Mouse (Mus musculus) liver, embryonic 13.5 days (tissue): Measurements from ENCODE around the gene Thap2. TPM values are rescaled to one million over a fixed set of nuclear protein-coding genes. Genes with fewer than 3 reads are reported as not detected.

Experiments
- ATAC-seq: fragments of 200-750 bp; cut with Nextera tagmentation; 2 replicates; pipeline ENCODE4 v1.8.0; 2017; ENCODE audit warnings: low read depth, mild to moderate bottlenecking, moderate number of reproducible peaks, moderate library complexity
- DNase-seq: peaks from one replicate; pipeline ENCODE4 v3.0.0; 2022
- H3K27ac ChIP-seq: fragments of 300-500 bp; sonication (generic); 2 replicates; pipeline ENCODE4 v1.5.1; 2015; ENCODE audit warnings: moderate library complexity, mild to moderate bottlenecking, inconsistent platforms
- H3K27me3 ChIP-seq: fragments of 300-500 bp; sonication (generic); 2 replicates; pipeline ENCODE4 v1.6.1; 2015; ENCODE audit warnings: mild to moderate bottlenecking, inconsistent platforms
- H3K36me3 ChIP-seq: fragments of 300-500 bp; sonication (generic); 2 replicates; pipeline ENCODE4 v1.6.1; 2015; ENCODE audit warnings: mild to moderate bottlenecking, inconsistent platforms
- H3K4me1 ChIP-seq: fragments of 300-500 bp; sonication (generic); replicated peaks from 2 replicates; pipeline ENCODE4 v1.6.1; 2015; ENCODE audit warnings: inconsistent platforms
- H3K4me2 ChIP-seq: fragments of 300-500 bp; sonication (generic); 2 replicates; pipeline ENCODE4 v1.6.1; 2015; ENCODE audit warnings: inconsistent platforms, mild to moderate bottlenecking, moderate library complexity
- H3K4me3 ChIP-seq: fragments of 300-500 bp; sonication (generic); replicated peaks from 2 replicates; pipeline ENCODE4 v1.5.1; 2015; ENCODE audit warnings: mild to moderate bottlenecking, inconsistent platforms
- H3K9ac ChIP-seq: fragments of 300-500 bp; sonication (generic); 2 replicates; pipeline ENCODE4 v1.6.1; 2015; ENCODE audit warnings: mild to moderate bottlenecking, inconsistent platforms
- H3K9me3 ChIP-seq: fragments of 300-500 bp; sonication (generic); replicated peaks from 2 replicates; pipeline ENCODE4 v1.6.1; 2016; ENCODE audit warnings: inconsistent platforms
- WGBS: fragments of 180-500 bp; shearing (Covaris S2); methylation state at CpG from one replicate; pipeline ENCODE4 v1.1.7; 2015; ENCODE audit not compliant: insufficient replicate concordance; 5-methylcytosine and 5-hydroxymethylcytosine counted together
- polyA plus RNA-seq: library from polyadenylated mRNA; unstranded; fragments of >200 nt; fragmentation: Nextera tagmentation; extraction: Ambion mirVana; gene quantifications from 2 replicates; pipeline ENCODE4 v1.2.1, GENCODE M21; 2015

The Thap2 gene
- polyA plus RNA-seq, 1 experiment from 2014 or later, result 7.0 TPM

- H3K27me3 ChIP-seq, result no peaks in the 10 kb centered on the region
- H3K36me3 ChIP-seq, result peaks cover 12% of the 10 kb centered on the region; the same call in 1 of the 2 replicates
- H3K4me2 ChIP-seq, result peak overlapping the region; percentile 80
- DNase-seq (no peak), ATAC-seq (no peak)
- peak overlapping the region; percentile 96 for H3K4me3 ChIP-seq
- peaks cover 46% of the 10 kb centered on the region for H3K4me1 ChIP-seq
- 3% methylated on average over 15 of the region's 15 CpGs for WGBS
- H3K9me3 ChIP-seq, result no peaks in the 10 kb centered on the region
- H3K9ac ChIP-seq, result peak overlapping the region; percentile 99
- H3K27ac ChIP-seq, result peak overlapping the region; percentile 99
Measured at GRCm38 (mm10) chr10:115383644-115384220, 511 bp downstream of the Thap2 start.

DNA sequence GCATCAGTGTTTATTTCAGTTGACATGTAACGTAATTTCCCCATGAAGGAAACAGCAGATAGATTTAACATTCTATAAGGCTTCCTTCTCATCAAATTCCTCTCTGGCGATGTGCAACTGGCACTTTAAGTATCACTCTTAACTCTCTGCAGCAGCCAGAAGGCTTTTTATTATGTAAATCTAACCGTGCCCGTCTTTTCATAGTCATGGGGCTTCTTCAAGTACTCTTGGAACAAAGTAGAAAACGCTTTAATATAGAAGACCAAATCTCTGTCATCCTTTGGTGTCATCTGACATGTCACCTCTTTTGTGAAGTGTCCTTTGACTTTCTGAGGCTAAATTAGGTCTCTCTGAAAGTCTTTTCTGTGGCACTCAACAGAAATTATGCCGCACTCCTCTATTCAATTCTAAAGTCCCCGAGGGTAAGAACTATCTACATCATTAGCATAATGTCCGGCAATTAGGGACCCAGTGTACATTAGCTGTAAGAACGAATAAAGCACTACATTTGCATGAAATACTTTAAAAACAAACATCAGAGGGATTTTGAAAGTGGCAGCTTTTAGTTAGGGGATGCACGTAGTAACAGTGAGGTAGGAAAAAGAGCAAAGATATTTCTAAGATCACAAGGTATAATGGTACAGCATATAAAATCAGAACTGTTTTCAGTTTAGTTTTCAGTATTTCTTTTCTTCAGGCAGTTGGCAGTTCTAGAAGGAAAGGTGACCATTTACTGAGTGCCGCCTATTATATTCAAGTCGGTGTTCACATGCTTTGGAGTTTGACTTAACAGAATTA lies 1.2 kb downstream of the Thap2 start:
- Histone ChIP-seq H3K9me3 (no peaks in the 10 kb centered on the region), H3K36me3 (peaks cover 6% of the 10 kb centered on the region; the same call in 1 of the 2 replicates), H3K9ac (peak overlapping the region; percentile 99), H3K4me1 (peaks cover 39% of the 10 kb centered on the region), H3K4me2 (peak overlapping the region; percentile 80), H3K4me3 (peak overlapping the region; percentile 96), H3K27me3 (no peaks in the 10 kb centered on the region), H3K27ac (peak overlapping the region; percentile 99; the same call in 1 of the 2 replicates)
- 54% methylated on average over 12 of the region's 12 CpGs for WGBS
- ATAC-seq (no peak), DNase-seq (no peak)

GRCm38 (mm10) chr10:115381506-115382084 lies 2.6 kb downstream of the Thap2 start:
- Histone ChIP-seq H3K4me3 (no peak overlapping the region), H3K27ac (no peak overlapping the region), H3K36me3 (0 out of 2 replicates have a peak, but pooled peaks cover 5% of the 10 kb centered on the region), H3K9me3 (no peaks in the 10 kb centered on the region), H3K27me3 (no peaks in the 10 kb centered on the region), H3K4me2 (no peak overlapping the region), H3K9ac (no peak overlapping the region), H3K4me1 (peaks cover 28% of the 10 kb centered on the region)
- no peak for ATAC-seq
- DNase-seq, result no peak
- 61% methylated on average over 2 of the region's 2 CpGs for WGBS

- peak overlapping the region; percentile 76 for H3K9ac ChIP-seq
- WGBS, result 52% methylated on average over 4 of the region's 4 CpGs
Measured at GRCm38 (mm10) chr10:115363151-115363550, 21.1 kb downstream of the Thap2 start.

DNA sequence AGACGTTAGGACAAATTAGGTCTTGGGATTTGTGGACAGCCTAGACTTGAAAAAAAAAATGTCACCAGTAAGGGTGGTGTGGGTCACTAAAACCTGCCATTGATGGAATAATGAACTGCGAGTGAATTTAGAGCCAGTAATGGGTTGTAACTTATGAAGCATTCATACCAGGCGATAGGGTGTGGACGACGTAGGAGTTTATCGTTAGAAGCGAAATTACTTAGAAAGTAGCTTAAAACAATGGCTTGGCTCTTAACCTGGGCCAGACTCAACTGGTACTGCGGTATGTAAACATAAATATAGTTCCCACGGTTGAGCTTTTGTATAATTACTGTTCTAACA lies 21.6 kb downstream of the Thap2 start:
- 5% methylated on average over 9 of the region's 9 CpGs for WGBS
- H3K27me3 ChIP-seq, result no peaks in the 10 kb centered on the region
- ATAC-seq (peak; percentile 47), DNase-seq (no peak)
- H3K4me2 ChIP-seq, result peak overlapping the region; percentile 80
- H3K4me3 ChIP-seq, result peak overlapping the region; percentile 69
- H3K9ac ChIP-seq, result peak overlapping the region; percentile 76
- H3K9me3 ChIP-seq, result no peaks in the 10 kb centered on the region
- no peaks in the 10 kb centered on the region for H3K36me3 ChIP-seq
- peak overlapping the region; percentile 97 for H3K27ac ChIP-seq
- peaks cover 33% of the 10 kb centered on the region for H3K4me1 ChIP-seq

More at GRCm38 (mm10) chr10:115363151-115363550, 21.1 kb downstream of the Thap2 start:
- no peak for ATAC-seq
- Histone ChIP-seq H3K4me1 (peaks cover 33% of the 10 kb centered on the region), H3K27ac (peak overlapping the region; percentile 97), H3K36me3 (no peaks in the 10 kb centered on the region), H3K9me3 (no peaks in the 10 kb centered on the region), H3K27me3 (no peaks in the 10 kb centered on the region), H3K4me3 (peak overlapping the region; percentile 69), H3K4me2 (peak overlapping the region; percentile 80)
- DNase-seq, result no peak

DNA sequence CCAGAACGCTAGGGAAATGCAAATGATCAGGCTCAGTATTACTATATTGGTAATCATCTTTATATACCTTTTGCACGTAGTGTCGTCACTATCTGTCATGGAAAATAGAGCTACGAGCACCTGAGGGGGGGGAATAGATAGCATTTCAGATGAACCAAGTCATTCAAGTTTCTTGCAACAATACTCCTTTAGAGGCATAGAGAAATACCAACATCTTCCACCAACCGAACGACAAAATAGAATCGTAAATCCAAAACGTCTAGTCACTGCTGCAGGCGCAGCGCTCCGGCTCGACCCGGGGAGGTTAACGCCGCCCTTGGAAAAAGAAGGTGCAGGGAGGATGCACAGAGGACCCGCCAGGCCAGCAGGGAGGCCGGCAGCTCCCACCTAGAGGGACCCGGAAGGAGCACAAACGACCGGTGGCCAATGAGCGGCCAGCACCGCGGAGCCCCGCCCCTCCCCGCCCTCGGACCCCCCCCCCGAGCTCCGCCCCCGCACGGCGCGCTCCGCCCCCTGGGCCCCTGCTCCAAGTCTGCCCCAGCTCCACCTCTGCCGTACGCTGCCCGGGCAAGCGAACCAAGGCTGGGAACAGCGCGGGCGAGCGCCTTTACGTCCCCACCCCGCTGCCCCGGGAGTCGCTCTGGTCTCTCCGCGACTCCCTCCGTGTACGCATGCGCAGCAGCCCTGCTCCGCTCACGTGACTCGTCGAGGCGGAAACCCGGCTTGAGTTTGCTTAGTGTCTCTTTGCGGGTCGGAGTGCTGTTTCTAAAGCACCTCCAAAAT lies 22.2 kb downstream of the Thap2 start, which contains the start of gene Tmem19:
Tmem19 (minus strand) TSS at position 662 of the 783 bp plus-strand sequence.
- Histone ChIP-seq H3K4me2 (peak within 1 kb of the TSS; percentile 80), H3K27me3 (no peaks in the 10 kb centered on the region), H3K36me3 (no peaks in the 10 kb centered on the region), H3K4me3 (peak within 1 kb of the TSS; percentile 69), H3K27ac (peak within 1 kb of the TSS; percentile 97), H3K4me1 (peaks cover 33% of the 10 kb centered on the region), H3K9ac (peak within 1 kb of the TSS; percentile 76), H3K9me3 (no peaks in the 10 kb centered on the region)
- ATAC-seq (peak; percentile 99), DNase-seq (peak; percentile 94)
- WGBS, result under 1% methylated on average over 49 of the region's 58 CpGs

DNA sequence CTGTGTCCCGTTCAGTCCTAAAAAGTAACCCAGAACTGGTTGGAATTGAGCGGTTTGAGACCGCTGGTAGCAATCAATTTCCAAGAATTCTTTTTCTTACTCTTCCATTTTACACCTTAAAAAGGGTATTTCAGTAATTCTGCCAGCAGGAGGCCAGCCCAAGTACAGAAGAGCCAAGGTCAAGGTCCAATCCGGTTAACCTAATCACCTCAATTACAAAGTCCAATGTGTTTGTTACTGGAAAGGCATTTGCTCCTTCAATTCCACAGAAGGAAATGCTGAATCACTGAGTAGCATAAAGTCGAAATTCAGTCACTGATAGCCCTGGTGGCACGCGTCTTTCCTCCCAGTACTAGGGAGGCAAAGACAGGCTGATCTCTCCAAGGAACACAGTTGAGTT lies 25.2 kb downstream of the Thap2 start:
- DNase-seq, result no peak
- Histone ChIP-seq H3K4me1 (peaks cover 33% of the 10 kb centered on the region), H3K4me3 (no peak overlapping the region), H3K9ac (no peak overlapping the region), H3K36me3 (no peaks in the 10 kb centered on the region), H3K27me3 (no peaks in the 10 kb centered on the region), H3K4me2 (no peak overlapping the region), H3K9me3 (no peaks in the 10 kb centered on the region), H3K27ac (no peak overlapping the region)
- 74% methylated on average over 7 of the region's 7 CpGs for WGBS
- ATAC-seq, result no peak

DNA sequence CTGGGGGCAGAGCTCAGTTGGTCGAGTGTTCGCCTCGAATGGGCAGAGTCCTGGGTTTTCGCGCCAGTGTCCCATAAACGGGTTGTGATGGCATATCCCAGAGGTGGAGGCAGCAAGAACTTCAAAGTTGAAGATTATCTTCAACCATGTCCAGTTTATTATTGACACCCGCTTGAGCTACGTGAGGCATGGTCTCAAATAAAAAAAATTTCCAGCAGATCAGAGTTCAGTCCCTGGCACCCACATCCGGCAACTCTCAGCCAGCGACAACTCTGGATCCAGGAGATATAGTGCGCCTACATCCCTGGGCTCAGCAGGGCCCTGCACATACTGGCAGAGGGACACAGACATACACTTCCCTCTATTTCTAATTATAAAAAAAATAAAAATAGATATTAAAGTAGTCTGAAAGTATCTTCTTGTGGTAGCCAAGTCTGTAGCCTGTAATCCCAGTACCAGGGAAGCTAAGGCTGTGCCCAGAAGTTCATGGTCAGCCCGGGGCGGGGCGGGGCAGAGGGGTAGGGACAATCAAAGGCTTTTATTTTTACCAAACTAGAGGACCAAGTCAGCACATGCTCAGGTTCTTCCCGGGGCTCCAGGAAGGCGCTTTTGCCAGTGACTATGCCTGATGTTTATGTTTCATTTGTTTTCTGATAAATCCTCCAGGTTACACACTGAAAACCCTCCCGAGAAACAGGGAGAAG lies 25.9 kb downstream of the Thap2 start:
- H3K4me3 ChIP-seq, result no peak overlapping the region
- H3K36me3 ChIP-seq, result no peaks in the 10 kb centered on the region
- 82% methylated on average over 17 of the region's 17 CpGs for WGBS
- no peaks in the 10 kb centered on the region for H3K27me3 ChIP-seq
- DNase-seq, result no peak
- no peak overlapping the region for H3K9ac ChIP-seq
- no peaks in the 10 kb centered on the region for H3K9me3 ChIP-seq
- H3K4me1 ChIP-seq, result peaks cover 30% of the 10 kb centered on the region
- H3K4me2 ChIP-seq, result no peak overlapping the region
- H3K27ac ChIP-seq, result no peak overlapping the region
- ATAC-seq, result no peak

GRCm38 (mm10) chr10:115356106-115356505 lies 28.1 kb downstream of the Thap2 start:
- ATAC-seq, result no peak
- DNase-seq, result no peak
- Histone ChIP-seq H3K4me3 (no peak overlapping the region), H3K9me3 (no peaks in the 10 kb centered on the region), H3K4me1 (peaks cover 17% of the 10 kb centered on the region), H3K4me2 (no peak overlapping the region), H3K9ac (no peak overlapping the region), H3K27me3 (no peaks in the 10 kb centered on the region), H3K27ac (no peak overlapping the region), H3K36me3 (no peaks in the 10 kb centered on the region)
- WGBS, result 81% methylated on average over 6 of the region's 7 CpGs

- H3K9ac ChIP-seq, result no peak overlapping the region
- H3K4me3 ChIP-seq, result no peak overlapping the region
- H3K4me2 ChIP-seq, result no peak overlapping the region
- no peak overlapping the region for H3K27ac ChIP-seq
- H3K36me3 ChIP-seq, result no peaks in the 10 kb centered on the region
- no peaks in the 10 kb centered on the region for H3K27me3 ChIP-seq
- no peak for DNase-seq
- no peaks in the 10 kb centered on the region for H3K9me3 ChIP-seq
- 80% methylated on average over 6 of the region's 6 CpGs for WGBS
- H3K4me1 ChIP-seq, result peaks cover 15% of the 10 kb centered on the region
- no peak for ATAC-seq
Measured at GRCm38 (mm10) chr10:115355016-115355415, 29.2 kb downstream of the Thap2 start.
